Mouse (Mus musculus) central nervous system, embryonic 11.5 days (tissue): Measurements from ENCODE around the gene Gm21312. TPM values are rescaled to one million over a fixed set of nuclear protein-coding genes. Genes with fewer than 3 reads are reported as not detected.

ENCODE experiments used
- polyA plus RNA-seq: library from polyadenylated mRNA; depleted of rRNA; stranded (reverse); fragments of >200 nt; gene quantifications from 2 replicates; pipeline ENCODE4 v1.2.3, GENCODE M21; 2012; rRNA removed

Gm21312 gene
- not detected in 2 replicates for polyA plus RNA-seq

DNA sequence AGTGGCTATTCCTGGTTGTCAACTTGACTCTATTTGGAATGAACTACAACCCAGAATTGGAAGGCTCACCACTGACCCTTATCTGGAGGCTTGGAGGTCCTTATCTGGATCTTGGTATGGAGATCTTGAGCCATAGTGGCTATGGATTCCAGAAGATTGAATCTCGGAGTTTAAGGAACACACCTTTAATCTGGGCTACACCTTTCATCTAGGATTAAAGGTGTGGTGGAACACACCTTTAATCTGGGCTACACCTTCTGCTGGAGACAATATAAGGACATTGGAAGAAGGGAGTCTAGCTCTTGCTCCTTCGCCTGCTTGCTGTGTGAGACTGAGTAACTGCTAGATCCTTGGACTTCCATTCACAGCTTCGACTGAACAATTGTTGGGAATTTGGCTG lies at the start of gene Gm21312:
Gene Gm21312 (plus strand): TSS at position 301 of the 400 bp plus-strand sequence.

DNA sequence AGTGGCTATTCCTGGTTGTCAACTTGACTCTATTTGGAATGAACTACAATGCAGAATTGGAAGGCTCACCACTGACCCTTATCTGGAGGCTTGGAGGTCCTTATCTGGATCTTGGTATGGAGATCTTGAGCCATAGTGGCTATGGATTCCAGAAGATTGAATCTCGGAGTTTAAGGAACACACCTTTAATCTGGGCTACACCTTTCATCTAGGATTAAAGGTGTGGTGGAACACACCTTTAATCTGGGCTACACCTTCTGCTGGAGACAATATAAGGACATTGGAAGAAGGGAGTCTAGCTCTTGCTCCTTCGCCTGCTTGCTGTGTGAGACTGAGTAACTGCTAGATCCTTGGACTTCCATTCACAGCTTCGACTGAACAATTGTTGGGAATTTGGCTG lies 34.1 kb upstream of the Gm21312 start, which contains the start of gene Gm21293:
Gene Gm21293 (plus strand): TSS at position 301 of the 400 bp plus-strand sequence.

GRCm38 (mm10) chr10:104151197-104151596 lies 25.6 kb upstream of the Gm21312 start, which contains the start of gene Gm6763:
Gene Gm6763, plus strand, starts transcription at chr10:104151497.

DNA sequence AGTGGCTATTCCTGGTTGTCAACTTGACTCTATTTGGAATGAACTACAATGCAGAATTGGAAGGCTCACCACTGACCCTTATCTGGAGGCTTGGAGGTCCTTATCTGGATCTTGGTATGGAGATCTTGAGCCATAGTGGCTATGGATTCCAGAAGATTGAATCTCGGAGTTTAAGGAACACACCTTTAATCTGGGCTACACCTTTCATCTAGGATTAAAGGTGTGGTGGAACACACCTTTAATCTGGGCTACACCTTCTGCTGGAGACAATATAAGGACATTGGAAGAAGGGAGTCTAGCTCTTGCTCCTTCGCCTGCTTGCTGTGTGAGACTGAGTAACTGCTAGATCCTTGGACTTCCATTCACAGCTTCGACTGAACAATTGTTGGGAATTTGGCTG lies 17.1 kb upstream of the Gm21312 start, which contains the start of gene Gm8764:
Gene Gm8764 (plus strand): TSS at position 301 of the 400 bp plus-strand sequence.

DNA sequence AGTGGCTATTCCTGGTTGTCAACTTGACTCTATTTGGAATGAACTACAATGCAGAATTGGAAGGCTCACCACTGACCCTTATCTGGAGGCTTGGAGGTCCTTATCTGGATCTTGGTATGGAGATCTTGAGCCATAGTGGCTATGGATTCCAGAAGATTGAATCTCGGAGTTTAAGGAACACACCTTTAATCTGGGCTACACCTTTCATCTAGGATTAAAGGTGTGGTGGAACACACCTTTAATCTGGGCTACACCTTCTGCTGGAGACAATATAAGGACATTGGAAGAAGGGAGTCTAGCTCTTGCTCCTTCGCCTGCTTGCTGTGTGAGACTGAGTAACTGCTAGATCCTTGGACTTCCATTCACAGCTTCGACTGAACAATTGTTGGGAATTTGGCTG lies 8.6 kb upstream of the Gm21312 start, which contains the start of gene Gm21304:
Gene Gm21304 (plus strand): TSS at position 301 of the 400 bp plus-strand sequence.

DNA sequence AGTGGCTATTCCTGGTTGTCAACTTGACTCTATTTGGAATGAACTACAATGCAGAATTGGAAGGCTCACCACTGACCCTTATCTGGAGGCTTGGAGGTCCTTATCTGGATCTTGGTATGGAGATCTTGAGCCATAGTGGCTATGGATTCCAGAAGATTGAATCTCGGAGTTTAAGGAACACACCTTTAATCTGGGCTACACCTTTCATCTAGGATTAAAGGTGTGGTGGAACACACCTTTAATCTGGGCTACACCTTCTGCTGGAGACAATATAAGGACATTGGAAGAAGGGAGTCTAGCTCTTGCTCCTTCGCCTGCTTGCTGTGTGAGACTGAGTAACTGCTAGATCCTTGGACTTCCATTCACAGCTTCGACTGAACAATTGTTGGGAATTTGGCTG lies 8.4 kb downstream of the Gm21312 start, which contains the start of gene Gm20765:
Gene Gm20765 (plus strand): TSS at position 301 of the 400 bp plus-strand sequence.

DNA sequence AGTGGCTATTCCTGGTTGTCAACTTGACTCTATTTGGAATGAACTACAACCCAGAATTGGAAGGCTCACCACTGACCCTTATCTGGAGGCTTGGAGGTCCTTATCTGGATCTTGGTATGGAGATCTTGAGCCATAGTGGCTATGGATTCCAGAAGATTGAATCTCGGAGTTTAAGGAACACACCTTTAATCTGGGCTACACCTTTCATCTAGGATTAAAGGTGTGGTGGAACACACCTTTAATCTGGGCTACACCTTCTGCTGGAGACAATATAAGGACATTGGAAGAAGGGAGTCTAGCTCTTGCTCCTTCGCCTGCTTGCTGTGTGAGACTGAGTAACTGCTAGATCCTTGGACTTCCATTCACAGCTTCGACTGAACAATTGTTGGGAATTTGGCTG lies 16.9 kb downstream of the Gm21312 start, which contains the start of gene Gm4340:
Gene Gm4340 (plus strand): TSS at position 301 of the 400 bp plus-strand sequence.

Other genes with a start within 250 kb of the Gm21312 start
- not detected in 2 replicates for gene Gm21293, start 34.0 kb upstream of the Gm21312 start, polyA plus RNA-seq
- not detected in 2 replicates for gene Gm6763, start 25.5 kb upstream of the Gm21312 start, polyA plus RNA-seq
- not detected in 2 replicates for gene Gm8764, start 17.0 kb upstream of the Gm21312 start, polyA plus RNA-seq
- not detected in 2 replicates for gene Gm21304, start 8.5 kb upstream of the Gm21312 start, polyA plus RNA-seq
- gene Gm20765, start 8.5 kb downstream of the Gm21312 start, polyA plus RNA-seq, result not detected in 2 replicates
- not detected in 2 replicates for gene Gm4340, start 17.0 kb downstream of the Gm21312 start, polyA plus RNA-seq